Mouse (Mus musculus) lung, postnatal 0 days (tissue): ENCODE results near the gene Usp34.

Experiments used
- CTCF ChIP-seq: IDR thresholded peaks from 2 replicates; pipeline ENCODE4 v1.5.1; 2016; ENCODE audit warnings: antibody characterized with exemption, mild to moderate bottlenecking
- EP300 ChIP-seq: IDR thresholded peaks from 2 replicates; pipeline ENCODE4 v1.6.1; 2016; ENCODE audit warnings: antibody characterized with exemption, mild to moderate bottlenecking, control low read depth

DNA sequence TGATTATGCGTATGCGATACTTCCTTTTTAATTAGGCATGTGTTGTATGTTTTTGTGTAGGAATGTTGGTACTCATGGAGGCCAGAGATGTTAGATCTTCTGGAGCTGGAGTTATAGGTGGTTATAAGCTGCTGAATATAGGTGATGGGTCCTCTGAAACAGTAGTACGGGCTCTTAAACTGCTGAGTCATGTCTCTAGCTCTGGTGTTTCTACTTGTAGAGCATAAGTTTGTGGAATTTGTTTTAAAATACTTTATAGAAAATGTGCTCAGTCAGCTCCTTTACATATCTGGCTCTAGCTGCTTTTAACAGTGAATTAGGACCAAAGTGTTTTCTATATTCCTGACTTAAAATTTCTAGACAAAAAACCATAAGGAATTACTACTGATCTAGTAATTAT lies 73.9 kb downstream of the Usp34 start:
- TF ChIP-seq CTCF: no peak
- no peak for TF ChIP-seq EP300
